Mouse (Mus musculus): ENCODE measurements around the gene Nit1. TPM values are rescaled to one million over a fixed set of nuclear protein-coding genes. Genes with fewer than 3 reads are reported as not detected.

The Nit1 gene
- polyA plus RNA-seq, 1 experiment from 2014 or later: 57.5 TPM

DNA sequence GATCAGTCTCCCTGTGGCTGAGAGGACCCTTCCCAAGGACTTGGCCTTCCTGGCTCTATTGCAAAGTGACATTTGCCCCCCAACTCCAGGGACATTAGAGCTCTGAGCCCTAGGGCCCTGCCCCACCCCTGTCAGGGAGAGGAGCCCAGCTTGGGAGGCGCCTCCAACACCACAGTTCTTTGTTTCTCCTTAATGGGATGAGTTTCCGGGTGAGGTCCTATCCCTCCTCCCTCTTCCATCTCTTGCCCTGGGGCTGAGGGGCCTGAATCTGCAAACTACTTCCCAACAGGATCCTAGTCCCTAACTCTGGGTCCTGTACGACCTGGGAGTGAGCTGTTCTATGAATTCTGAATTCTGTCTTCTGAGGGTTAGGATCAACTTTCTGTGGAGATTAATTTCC is 27.4 kb upstream of the Nit1 start:
- 49% methylated on average over 3 of the region's 3 CpGs for WGBS
- no peak overlapping the region for H3K27ac ChIP-seq

DNA sequence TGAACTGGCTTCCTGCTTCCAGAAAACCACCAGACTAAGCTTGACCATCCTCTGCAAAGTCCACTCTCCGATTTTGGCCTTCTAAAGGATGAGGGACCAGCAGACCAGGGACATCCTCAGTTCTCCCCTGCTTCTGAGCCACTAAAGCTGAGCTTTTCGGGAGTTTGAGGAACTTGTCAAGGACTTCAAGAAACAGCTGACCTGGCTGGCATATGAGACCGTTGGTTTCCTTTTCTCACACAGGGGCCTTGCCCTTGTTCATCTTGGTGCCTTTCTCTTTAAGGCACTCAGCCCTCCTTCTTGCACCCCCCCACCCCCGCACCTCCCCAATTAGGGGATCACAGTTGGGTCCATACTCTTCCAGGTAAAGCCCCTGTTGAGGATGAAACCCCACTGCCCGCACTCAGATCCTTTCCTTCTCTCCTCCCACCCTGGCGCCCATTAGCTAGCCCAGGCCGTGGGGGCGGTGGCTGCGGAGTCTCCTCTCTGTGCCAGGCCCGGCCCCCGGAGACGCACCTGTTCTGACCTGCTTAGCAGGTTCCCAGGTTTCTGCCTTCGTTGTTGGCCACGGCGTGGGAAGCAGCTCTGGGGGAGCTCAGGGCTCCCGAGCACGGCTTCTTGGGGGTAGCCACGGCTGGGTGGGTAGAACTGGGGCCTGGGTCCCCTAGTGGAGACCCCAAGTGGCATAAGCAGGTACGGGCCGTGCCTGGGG is 24.6 kb upstream of the Nit1 start, which contains the start of gene Nectin4:
Gene Nectin4, plus strand, starts transcription at position 255 of the 712 bp plus-strand sequence.
- Histone ChIP-seq H3K9me3 (no peaks in the 10 kb centered on the region), H3K9ac (replicated peaks) (no peak within 1 kb of the TSS), H3K4me3 (replicated peaks) (no peak within 1 kb of the TSS), H3K27me3 (peaks cover 17% of the 10 kb centered on the region), H3K4me2 (replicated peaks) (no peak within 1 kb of the TSS), H3K27ac (no peak within 1 kb of the TSS), H3K36me3 (no peaks in the 10 kb centered on the region), H3K4me1 (replicated peaks) (peaks cover 7% of the 10 kb centered on the region; the same call in 1 of the 2 replicates)
- ATAC-seq: no peak
- 39% methylated on average over 20 of the region's 20 CpGs for WGBS

More for the DNA sequence above, 27.4 kb upstream of the Nit1 start:
- Histone ChIP-seq H3K27me3 (peaks cover 17% of the 10 kb centered on the region), H3K9ac (replicated peaks) (no peak overlapping the region), H3K4me1 (replicated peaks) (peaks cover 7% of the 10 kb centered on the region; the same call in 1 of the 2 replicates), H3K4me2 (replicated peaks) (no peak overlapping the region), H3K9me3 (no peaks in the 10 kb centered on the region), H3K4me3 (replicated peaks) (no peak overlapping the region), H3K36me3 (no peaks in the 10 kb centered on the region)
- no peak for ATAC-seq

DNA sequence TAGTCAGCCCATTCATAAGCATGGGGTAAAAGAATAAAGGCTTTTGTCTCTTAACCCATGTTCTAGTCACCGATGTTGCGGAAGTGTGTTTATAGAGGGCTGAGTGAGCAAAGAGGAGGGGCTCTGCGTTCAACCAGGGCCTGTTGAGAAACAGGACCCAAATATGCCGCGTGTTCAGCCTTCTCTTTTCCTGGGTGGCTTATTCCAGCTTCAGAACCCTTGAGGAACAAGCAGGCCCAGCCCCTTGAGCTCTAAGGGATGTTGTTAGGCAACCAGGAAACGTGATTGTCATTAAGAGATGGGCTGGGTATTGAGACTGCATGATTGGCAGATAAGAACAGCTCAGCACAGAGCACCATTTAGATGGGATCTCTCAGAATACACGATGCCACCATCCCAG is 20.5 kb upstream of the Nit1 start:
- Histone ChIP-seq H3K27me3 (peaks cover 8% of the 10 kb centered on the region; the same call in 1 of the 2 replicates), H3K4me1 (replicated peaks) (peaks cover 8% of the 10 kb centered on the region), H3K36me3 (no peaks in the 10 kb centered on the region), H3K27ac (no peak overlapping the region), H3K9ac (replicated peaks) (no peak overlapping the region), H3K4me3 (replicated peaks) (no peak overlapping the region), H3K9me3 (no peaks in the 10 kb centered on the region), H3K4me2 (replicated peaks) (no peak overlapping the region)
- no peak for ATAC-seq
- 70% methylated on average over 7 of the region's 7 CpGs for WGBS

DNA sequence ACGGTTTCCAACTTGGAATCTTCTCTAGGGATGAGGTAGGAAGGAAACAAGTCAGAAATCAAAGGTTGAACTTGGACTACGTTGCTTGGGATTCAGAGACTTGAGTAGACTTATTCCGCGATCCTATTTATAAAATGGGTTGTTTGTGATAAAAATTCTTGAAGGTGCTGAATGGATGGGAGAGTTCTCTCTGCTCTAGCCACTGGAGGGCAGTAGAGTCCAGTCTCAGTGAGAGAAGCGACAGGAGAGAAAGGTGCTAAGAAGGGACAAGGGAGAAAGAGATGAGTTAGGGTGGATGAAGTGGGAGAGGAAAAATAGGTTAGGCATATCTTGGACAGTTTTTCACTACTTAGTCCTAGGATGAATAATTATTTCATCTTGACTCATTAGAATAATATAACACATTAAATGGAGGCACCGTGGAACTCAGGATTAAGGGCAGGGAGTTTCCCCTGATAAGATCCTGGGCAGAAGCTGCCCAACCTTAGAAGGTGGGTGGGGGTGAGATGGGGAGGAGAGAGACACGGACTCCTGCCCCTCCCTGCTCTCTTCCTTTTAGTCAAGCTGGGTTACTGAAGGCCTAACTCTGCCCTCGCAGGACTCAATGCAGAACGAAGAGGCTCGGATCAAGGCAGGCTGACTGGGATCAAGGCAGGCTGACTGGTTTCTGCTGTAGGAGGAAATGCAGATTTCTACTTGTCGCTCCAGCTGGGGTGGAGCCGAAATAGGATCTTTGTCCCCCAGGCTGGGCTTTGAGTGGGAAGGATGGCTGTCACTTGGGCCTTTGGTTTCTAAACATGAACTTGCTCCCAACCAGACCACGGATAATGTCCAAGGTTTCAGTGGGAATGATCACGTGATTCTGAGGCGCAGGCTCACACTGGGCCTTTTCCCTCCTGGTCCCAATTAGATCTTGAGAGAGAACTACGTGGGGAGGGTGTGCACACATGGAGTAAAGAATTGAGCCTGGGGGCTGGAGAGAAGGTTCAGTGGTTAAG is 16.0 kb upstream of the Nit1 start:
- peaks cover 25% of the 10 kb centered on the region for H3K36me3 ChIP-seq
- H3K27me3 ChIP-seq: no peaks in the 10 kb centered on the region
- WGBS: 33% methylated on average over 16 of the region's 16 CpGs
- peaks cover 19% of the 10 kb centered on the region for H3K4me1 ChIP-seq (replicated peaks)
- H3K4me3 ChIP-seq (replicated peaks): peak overlapping the region; percentile 50
- H3K9ac ChIP-seq (replicated peaks): peak overlapping the region; percentile 76
- H3K27ac ChIP-seq: peak overlapping the region; percentile 83
- peak; percentile 62 for ATAC-seq
- H3K9me3 ChIP-seq: no peaks in the 10 kb centered on the region
- H3K4me2 ChIP-seq (replicated peaks): peak overlapping the region; percentile 80

DNA sequence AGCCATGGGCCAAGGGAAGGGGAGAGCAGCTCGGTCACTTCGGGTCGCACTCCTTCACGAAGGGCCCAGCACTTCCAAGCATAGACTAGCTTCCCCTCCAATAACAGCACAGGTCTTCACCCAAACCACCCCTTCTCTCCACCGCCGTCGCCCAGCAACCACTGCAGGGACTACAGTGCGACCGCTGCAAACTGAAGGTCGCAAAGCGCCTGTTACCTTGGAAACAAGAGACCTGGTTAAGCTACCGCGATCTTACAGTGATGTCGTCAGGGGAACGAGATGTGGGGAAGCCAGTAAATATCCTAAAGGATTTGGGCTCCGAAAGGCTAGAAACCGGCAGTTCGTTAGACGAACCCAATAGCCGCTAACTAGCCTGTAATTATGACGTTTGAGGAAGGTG is 15.2 kb upstream of the Nit1 start, which contains the start of gene Klhdc9:
Gene Klhdc9, minus strand, starts transcription at position 143 of the 400 bp plus-strand sequence.
- Histone ChIP-seq H3K36me3 (peaks cover 26% of the 10 kb centered on the region), H3K4me2 (replicated peaks) (peak within 1 kb of the TSS; percentile 80), H3K9me3 (no peaks in the 10 kb centered on the region), H3K4me1 (replicated peaks) (peaks cover 19% of the 10 kb centered on the region), H3K27me3 (no peaks in the 10 kb centered on the region), H3K27ac (peak within 1 kb of the TSS; percentile 83), H3K4me3 (replicated peaks) (peak within 1 kb of the TSS; percentile 50), H3K9ac (replicated peaks) (peak within 1 kb of the TSS; percentile 76)
- peak; percentile 97 for ATAC-seq
- WGBS: 1% methylated on average over 21 of the region's 21 CpGs

DNA sequence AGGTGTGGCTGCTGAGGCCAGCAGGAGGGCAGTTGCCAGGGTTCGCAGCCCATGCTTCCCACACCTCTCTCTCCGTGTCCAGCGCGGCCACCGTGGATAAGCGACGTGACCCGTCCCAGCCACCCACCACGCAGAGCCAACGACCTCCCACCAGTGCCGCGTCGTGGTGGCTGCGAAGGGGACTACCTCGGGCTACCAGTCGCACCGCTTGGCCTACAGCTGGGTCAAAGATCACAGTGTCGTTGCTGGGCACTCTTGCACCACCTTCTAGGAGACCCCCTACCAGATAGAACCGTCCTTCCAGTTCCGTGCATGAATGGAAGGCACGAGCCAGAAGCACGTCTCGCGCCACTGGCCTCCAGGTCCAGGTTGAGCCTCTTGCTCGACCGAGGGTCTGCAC is 14.8 kb upstream of the Nit1 start:
- no peak for ATAC-seq
- H3K4me3 ChIP-seq (replicated peaks): peak overlapping the region; percentile 50
- no peaks in the 10 kb centered on the region for H3K9me3 ChIP-seq
- peaks cover 26% of the 10 kb centered on the region for H3K36me3 ChIP-seq
- peak overlapping the region; percentile 83 for H3K27ac ChIP-seq
- no peaks in the 10 kb centered on the region for H3K27me3 ChIP-seq
- peak overlapping the region; percentile 76 for H3K9ac ChIP-seq (replicated peaks)
- H3K4me1 ChIP-seq (replicated peaks): peaks cover 19% of the 10 kb centered on the region
- WGBS: 2% methylated on average over 26 of the region's 26 CpGs
- peak overlapping the region; percentile 80 for H3K4me2 ChIP-seq (replicated peaks)

DNA sequence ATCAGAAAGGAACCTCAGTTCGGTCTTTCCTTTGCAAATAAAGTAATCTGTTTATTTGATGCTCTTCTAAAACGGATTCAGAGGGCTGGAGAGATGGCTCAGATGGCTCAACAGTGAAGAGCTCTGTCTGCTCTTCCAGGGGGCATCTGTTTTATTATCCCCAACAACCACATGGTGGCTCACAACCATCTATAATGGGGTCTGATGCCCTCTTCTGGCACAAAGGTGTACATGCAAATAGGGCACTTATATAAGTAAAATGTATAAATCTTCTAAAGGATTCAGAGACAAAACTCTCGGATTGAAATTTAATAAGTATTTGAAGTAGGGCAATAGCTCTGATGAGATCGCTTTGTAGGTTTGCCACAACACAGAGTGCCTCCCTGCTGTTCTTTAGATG is 13.0 kb upstream of the Nit1 start:
- 81% methylated on average over 4 of the region's 4 CpGs for WGBS
- no peak overlapping the region for H3K27ac ChIP-seq
- no peak for ATAC-seq
- no peak overlapping the region for H3K9ac ChIP-seq (replicated peaks)
- H3K4me2 ChIP-seq (replicated peaks): no peak overlapping the region
- no peaks in the 10 kb centered on the region for H3K9me3 ChIP-seq
- no peaks in the 10 kb centered on the region for H3K27me3 ChIP-seq
- H3K36me3 ChIP-seq: peaks cover 26% of the 10 kb centered on the region
- H3K4me1 ChIP-seq (replicated peaks): peaks cover 19% of the 10 kb centered on the region
- H3K4me3 ChIP-seq (replicated peaks): no peak overlapping the region

DNA sequence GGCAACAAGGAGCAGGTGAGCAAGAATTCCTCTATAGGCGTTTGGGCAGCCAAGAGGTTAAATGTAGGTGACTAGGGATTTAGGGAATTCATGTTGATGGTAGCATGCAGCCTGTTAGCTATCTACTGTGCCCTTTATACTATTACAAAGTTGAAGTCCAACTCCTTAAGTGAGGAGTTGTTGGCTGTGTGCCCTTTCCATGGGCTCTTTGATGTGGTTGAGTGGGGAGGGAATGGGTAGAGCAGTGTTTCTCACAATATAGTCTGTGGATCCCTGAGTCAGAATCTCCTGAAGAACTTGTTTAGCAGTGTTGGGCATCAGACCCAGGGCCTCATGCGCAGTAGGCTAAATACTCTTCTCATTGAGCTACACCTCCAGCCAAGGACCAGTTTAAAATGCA is 11.4 kb upstream of the Nit1 start:
- Histone ChIP-seq H3K4me1 (replicated peaks) (peaks cover 18% of the 10 kb centered on the region), H3K36me3 (peaks cover 26% of the 10 kb centered on the region), H3K9ac (replicated peaks) (no peak overlapping the region; the same call in 1 of the 2 replicates), H3K4me3 (replicated peaks) (no peak overlapping the region), H3K27ac (no peak overlapping the region), H3K4me2 (replicated peaks) (no peak overlapping the region), H3K9me3 (no peaks in the 10 kb centered on the region), H3K27me3 (no peaks in the 10 kb centered on the region)
- ATAC-seq: no peak
- WGBS: 90% methylated on average over 2 of the region's 2 CpGs

DNA sequence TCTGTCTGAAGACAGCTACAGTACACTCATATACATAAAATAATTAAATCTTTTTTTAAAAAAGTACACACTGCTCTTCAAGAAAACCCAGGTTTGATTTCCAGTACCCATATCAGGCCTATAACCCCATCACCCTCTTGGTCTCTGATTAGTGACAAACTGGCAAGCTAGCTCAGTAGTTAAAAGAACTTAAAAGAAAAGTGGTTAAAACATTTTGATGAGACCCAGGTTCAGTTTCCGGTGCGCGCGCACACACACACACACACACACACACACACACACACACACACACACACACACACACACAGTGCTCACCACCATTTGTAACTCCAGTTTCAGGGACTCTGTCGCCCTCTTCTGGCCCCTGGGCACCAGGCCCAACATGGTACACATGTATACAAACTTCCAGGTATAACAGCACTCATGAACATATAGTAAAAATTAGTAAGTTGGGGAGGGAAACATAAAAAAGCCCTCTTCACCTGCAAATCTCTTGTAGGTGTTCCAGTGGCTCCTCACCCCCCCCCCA is 10.4 kb upstream of the Nit1 start:
- Histone ChIP-seq H3K9ac (replicated peaks) (no peak overlapping the region), H3K9me3 (no peaks in the 10 kb centered on the region), H3K36me3 (peaks cover 26% of the 10 kb centered on the region), H3K4me1 (replicated peaks) (peaks cover 12% of the 10 kb centered on the region), H3K27me3 (no peaks in the 10 kb centered on the region), H3K27ac (no peak overlapping the region), H3K4me3 (replicated peaks) (no peak overlapping the region), H3K4me2 (replicated peaks) (no peak overlapping the region)
- ATAC-seq: no peak
- WGBS: 74% methylated on average over 5 of the region's 5 CpGs

DNA sequence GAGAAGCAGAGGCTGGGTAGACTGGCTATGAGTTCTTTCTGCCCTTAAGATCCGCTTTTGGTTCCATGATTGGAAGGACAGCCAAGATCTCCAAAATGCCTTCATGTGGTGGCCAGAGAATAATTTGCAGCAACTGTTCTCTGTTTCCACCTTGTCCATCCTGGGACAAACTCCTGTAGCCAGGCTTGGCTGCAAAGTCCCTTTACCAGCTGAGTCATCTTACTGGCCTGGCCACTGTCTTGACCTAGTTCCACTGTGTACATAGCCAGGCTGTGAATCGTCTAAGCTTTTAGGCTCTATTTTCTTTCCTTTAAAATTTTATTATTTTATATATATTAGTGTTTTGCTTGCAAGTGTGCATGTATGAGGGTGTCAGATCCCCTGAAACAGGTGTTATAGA is 3.8 kb upstream of the Nit1 start:
- H3K4me2 ChIP-seq (replicated peaks): no peak overlapping the region
- no peaks in the 10 kb centered on the region for H3K9me3 ChIP-seq
- H3K4me1 ChIP-seq (replicated peaks): peaks cover 33% of the 10 kb centered on the region
- ATAC-seq: no peak
- peaks cover 4% of the 10 kb centered on the region; the same call in 1 of the 2 replicates for H3K36me3 ChIP-seq
- no peak overlapping the region for H3K9ac ChIP-seq (replicated peaks)
- 98% methylated on average over 2 of the region's 2 CpGs for WGBS
- no peak overlapping the region for H3K27ac ChIP-seq
- H3K27me3 ChIP-seq: no peaks in the 10 kb centered on the region
- H3K4me3 ChIP-seq (replicated peaks): no peak overlapping the region

DNA sequence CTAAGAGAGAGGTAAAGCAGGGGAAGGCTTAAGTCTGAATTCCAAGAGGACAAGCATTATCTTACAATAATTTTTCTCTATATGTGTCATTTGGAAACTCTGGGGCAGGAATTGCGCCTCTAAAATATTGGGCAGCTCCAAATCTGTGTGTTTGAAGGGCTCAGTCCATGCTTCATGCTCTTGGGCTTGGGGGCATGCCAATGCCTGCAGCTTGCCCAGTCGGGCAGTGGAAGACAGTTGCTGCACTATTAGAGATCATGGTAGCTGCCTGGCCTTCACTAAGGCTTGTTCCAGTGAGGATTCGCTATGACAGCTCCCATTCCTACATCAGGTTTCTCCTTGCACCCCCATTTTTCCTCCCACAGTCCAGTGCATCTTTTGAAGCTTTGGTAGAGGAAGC is 3.2 kb upstream of the Nit1 start:
- H3K27ac ChIP-seq: no peak overlapping the region
- 96% methylated on average over 3 of the region's 3 CpGs for WGBS
- ATAC-seq: no peak
- no peak overlapping the region for H3K9ac ChIP-seq (replicated peaks)
- H3K4me1 ChIP-seq (replicated peaks): peaks cover 36% of the 10 kb centered on the region
- no peaks in the 10 kb centered on the region for H3K9me3 ChIP-seq
- no peak overlapping the region for H3K4me3 ChIP-seq (replicated peaks)
- H3K36me3 ChIP-seq: peaks cover 4% of the 10 kb centered on the region; the same call in 1 of the 2 replicates
- no peak overlapping the region for H3K4me2 ChIP-seq (replicated peaks)
- H3K27me3 ChIP-seq: no peaks in the 10 kb centered on the region

DNA sequence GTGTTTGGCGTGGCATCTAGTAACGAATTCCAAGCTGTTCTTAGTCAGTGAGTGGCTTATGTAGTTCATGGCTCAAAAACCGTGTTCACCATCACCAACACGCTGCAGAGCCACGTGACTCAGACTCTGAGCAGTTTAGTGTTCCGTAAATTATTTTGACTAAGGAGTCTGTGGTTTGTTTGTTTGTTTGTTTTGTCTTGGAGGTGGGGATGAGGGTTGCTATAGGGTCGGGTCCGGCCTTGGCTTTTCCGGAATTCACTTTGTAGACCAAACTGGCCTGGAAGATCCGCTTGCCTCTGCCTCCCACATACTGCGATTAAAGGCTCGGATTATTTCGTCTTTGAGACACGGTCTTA is 627 bp upstream of the Nit1 start:
- Histone ChIP-seq H3K9me3 (no peaks in the 10 kb centered on the region), H3K4me2 (replicated peaks) (peak overlapping the region; percentile 84), H3K27ac (peak overlapping the region; percentile 67), H3K4me1 (replicated peaks) (peaks cover 36% of the 10 kb centered on the region), H3K4me3 (replicated peaks) (peak overlapping the region; percentile 88), H3K36me3 (peaks cover 28% of the 10 kb centered on the region), H3K27me3 (no peaks in the 10 kb centered on the region), H3K9ac (replicated peaks) (peak overlapping the region; percentile 85)
- WGBS: under 1% methylated on average over 14 of the region's 14 CpGs
- ATAC-seq: no peak; the same call in 1 of the 2 replicates

All from midbrain, embryonic 13.5 days (tissue).